Mouse (Mus musculus): ENCODE measurements around the gene Grtp1.

The Grtp1 gene

GRCm38 (mm10) chr8:13200301-13201012 is at the start of gene Grtp1:
Grtp1 (minus strand) TSS chr8:13200620.
- peak; percentile 71 for DNase-seq (ENCODE audit: low spot score)

DNA sequence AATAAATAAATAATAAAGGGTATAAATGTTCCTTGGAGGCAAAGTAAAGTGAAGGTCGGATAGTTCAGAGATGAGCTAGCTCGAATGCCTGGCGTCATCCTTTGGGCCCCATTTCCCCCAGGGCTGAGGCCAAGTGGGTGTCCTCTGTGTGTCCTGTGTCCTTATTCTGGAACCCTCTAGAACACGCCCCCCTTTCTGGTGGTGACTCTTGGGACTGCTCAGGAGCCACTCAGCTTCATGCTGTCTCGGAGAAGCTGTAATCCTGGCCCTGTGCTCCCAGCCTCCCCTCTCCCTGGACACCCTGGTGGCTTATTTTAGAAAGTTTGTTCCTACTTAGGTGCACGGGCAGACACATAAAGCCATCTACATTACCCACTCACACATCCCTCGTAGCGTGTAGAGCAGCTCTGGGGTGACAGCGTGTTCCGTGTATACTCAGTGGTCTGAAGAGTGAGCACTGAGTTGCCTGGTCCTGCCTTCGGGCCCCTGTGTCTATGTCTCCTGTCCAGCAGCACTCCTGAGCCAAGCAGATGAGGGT is 44.0 kb upstream of the Grtp1 start:
- no peak for DNase-seq (ENCODE audit: low spot score)

GRCm38 (mm10) chr8:13242985-13243870 is 42.8 kb upstream of the Grtp1 start:
- peak; percentile 21 for DNase-seq (ENCODE audit: low spot score)

DNA sequence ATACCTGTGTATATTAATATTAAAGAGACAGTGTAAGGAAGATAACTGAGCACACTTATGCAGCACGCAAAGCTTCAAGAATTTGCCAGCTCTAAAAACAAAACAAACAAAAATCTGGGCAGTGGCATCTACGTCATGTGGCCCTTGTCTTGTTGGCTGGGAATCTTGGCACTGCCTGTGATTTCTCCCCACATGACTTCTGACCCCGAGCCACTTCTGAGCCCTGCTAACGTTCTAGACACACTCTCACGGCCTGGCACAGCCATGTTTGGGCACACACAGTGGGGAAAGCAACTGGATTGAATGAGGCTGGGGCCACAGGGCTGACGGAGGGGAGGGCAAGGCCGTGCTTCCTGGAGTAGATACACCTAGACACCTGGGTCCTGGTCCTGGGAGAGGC is 40.3 kb upstream of the Grtp1 start:
- no peak for DNase-seq (ENCODE audit: low spot score)

DNA sequence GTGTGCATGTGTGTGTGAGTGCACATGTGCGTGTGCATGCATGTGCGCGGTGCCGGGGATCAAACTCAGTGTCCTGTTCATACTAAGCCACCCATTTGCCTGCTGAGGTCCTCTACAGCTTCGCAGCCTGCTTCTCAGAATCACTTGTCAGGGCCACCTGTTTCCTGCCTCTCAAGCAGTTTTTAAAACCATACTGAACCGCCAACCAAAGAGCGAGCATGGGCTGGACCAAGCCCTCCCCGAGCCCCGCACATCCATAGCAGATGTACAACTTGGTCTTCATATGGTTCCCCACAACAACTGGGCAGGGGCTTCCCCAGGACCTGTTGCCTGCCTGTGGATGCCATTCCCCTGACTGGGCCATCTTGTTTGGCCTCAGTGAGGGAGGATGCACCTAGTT is 39.6 kb upstream of the Grtp1 start:
- no peak for DNase-seq (ENCODE audit: low spot score)

GRCm38 (mm10) chr8:13234803-13235202 is 34.4 kb upstream of the Grtp1 start:
- no peak for DNase-seq (ENCODE audit: low spot score)

DNA sequence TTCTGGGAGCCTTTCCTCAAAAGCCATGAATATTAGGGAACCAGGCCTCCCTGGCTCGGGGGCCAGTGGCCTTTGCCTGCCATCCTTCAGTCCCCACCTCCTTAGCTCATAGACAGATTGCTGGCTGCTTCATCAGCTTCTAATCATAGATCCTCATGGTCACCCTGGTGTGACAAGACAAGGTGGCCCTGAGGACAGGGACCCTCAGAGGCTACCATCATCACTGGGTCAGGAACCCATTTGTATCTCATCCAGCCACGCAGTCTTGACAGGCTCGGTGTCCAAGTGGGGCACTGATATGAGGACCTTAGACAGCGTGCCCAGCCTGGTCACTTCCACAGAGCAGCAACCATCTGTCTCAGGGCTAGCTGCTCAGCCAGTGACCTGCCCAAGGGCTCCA is 30.1 kb upstream of the Grtp1 start:
- DNase-seq (ENCODE audit: low spot score), result no peak

DNA sequence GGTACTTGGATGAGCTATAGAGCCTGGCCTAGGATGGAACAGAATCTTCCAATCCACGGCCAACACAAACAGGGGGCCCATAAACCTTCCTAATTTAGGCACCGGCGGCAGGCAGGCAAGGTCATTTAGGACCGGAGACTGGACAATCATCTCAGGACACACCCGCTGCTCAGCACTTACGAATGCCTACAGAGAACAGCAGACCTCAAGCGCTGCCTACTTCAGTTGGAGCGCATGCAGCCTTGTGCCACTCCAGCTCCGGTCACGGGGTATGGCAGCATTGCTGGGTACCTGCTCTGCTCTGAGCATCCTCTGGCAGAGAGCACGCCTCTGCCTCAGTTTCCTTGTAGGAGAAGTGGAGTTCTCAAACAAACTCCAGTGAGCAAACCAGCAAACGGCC is 29.4 kb upstream of the Grtp1 start:
- DNase-seq (ENCODE audit: low spot score), result no peak

- DNase-seq (ENCODE audit: low spot score), result no peak
Measured at GRCm38 (mm10) chr8:13228923-13229610, 28.6 kb upstream of the Grtp1 start.

DNA sequence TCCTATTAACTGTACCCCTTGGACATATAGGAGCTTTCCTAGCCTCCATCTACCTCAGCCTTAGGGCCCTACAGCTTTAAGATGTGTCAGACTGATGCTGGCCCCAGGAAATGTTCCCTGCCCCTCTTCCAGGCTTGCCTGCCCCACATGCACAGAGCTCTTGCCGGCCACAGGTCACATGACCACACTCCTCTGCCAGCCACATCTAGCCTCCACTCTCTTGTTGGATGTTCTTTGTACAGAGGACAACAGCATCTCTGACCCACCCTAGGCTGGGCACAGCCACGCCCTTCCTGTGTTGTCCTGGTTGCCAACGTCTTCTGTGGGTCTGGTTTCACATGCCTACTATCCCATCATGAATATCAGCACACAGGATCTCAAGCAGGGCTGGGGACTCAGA is 26.8 kb upstream of the Grtp1 start:
- no peak for DNase-seq (ENCODE audit: low spot score)

- DNase-seq (ENCODE audit: low spot score), result peak; percentile 59
Measured at GRCm38 (mm10) chr8:13226288-13226687, 25.9 kb upstream of the Grtp1 start.

- DNase-seq (ENCODE audit: low spot score), result no peak
Measured at GRCm38 (mm10) chr8:13224426-13224825, 24.0 kb upstream of the Grtp1 start.

DNA sequence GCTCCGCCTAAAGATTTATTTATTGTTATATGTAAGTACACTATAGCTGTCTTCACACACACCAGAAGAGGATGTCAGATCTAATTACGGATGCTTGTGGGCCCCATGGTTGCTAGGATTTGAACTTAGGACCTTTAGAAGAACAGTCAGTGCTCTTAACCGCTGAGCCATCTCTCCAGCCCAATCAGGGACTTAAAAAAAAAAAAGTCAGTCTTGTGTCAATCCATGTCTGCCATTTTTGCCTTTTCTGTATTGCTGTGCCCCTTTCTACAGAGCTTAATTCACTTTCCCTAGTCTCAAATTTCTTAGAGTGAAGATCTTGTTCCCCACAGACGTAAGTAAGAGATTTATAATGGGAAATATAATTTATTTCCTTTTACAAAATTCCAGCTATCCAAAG is 18.0 kb upstream of the Grtp1 start:
- no peak for DNase-seq (ENCODE audit: low spot score)

DNA sequence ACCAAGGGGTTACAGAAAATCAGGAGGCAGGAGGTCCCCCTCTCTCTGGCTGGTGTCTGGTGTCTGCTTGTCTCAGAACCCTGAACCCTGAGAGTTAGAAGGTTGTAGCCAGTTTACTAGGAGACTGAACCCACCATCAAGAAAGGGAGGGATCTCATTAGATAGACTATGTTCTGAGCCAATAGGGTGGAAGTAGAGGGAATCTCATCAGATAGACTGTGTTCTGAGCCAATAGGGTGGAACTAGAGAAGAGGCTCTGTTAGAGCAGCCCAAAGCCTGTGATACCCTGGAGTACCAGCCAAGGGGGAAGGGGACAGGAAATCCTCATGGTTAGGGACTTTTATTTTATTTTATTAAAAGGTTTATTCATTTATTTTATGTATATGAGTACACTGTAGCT is 17.6 kb upstream of the Grtp1 start:
- DNase-seq (ENCODE audit: low spot score), result no peak

GRCm38 (mm10) chr8:13217093-13217492 is 16.7 kb upstream of the Grtp1 start:
- DNase-seq (ENCODE audit: low spot score), result no peak

DNA sequence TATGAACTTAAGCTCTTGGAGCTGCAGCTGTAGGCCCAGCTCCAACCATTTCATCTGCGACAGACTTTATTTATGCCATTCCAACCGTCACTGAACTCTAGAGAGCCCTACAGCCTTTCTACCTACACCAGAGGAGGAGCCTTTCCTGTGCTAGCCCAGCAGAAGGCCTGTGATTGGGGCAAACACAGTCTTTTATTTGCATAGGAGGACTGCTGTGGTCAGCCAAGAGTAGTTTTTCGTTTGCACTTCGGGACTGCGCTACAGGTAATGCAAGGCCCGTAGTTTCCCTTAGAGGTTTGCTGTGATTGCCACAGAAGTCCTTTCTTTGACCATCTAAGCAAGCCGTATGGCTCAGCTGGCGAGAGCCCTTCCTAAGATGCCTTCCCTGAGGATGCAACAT is 16.0 kb upstream of the Grtp1 start:
- no peak for DNase-seq (ENCODE audit: low spot score)

GRCm38 (mm10) chr8:13213479-13214268 is 13.3 kb upstream of the Grtp1 start:
- DNase-seq (ENCODE audit: low spot score), result peak; percentile 90

GRCm38 (mm10) chr8:13209770-13210169 is 9.3 kb upstream of the Grtp1 start:
- DNase-seq (ENCODE audit: low spot score), result no peak

DNA sequence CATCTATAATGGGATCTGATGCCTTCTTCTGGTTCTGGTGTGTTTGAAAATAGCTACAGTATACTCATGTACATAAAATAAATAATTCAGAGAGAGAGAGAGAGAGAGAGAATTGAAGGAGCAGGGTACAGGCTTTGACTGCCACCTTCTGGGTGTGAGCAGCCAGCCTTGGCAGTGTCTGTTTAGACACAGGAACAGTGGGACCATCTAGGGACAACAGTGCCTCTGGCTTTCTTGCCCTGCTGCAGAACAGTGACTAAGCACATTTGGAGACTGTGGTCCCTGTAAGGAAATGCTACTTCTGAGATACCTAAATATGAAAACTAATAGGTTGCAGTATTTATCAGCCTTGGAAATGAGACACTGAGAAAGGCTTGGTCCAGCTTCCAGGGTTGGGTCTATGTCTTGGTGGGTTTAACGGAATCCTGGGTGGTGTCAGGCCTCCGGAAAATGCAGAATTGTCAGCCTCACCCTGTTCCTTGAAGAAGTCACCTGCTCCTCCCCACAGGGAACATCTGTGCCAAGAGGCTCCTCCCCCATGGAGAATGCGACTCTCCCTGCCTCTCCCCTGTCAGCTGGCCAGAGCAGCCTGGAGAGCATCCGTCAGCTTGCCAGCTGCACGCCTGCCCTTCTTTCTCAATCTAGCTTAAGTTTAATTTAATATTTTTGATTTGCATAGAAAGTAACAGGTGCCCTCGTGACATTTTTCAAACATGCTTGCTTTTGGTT is 8.4 kb upstream of the Grtp1 start:
- DNase-seq (ENCODE audit: low spot score), result no peak

DNA sequence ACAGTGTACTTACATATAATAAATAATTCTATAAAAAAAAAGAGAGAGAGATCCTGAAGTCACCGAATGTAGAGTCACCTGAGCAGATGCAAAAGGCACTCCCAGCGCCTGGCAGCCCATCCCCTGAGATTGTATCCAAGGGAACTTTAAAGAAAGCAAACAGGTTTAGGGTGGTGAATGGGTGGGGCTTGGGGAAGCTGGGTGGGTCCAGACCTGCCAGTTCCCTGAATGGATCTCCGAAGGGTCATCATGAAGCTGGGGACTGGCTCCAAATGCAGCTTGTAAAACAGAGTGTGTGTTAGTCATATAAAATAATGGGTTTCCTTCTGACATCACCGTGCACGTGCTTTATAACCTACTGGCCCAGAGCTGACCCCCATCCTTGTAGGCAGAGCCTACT is 5.9 kb upstream of the Grtp1 start:
- no peak for DNase-seq (ENCODE audit: low spot score)

DNA sequence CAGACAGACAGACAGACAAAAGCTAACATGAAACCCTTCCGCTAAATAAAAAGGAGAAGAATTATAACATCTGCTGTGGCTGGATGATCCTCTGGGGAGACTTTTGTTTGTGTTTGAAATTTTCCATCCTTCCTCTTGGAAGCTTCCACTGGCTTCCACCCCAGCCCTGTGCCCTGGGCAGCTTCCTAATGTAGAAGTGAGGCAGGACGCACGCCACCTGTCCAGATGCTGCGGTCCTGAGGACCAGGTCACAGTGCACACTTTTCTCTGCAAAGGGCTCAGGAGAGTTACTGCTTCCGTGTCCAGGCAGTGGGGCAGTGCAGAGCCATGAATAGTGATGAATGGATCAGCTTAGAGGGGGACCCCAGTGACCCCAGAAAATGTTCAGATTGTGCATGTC is 4.9 kb upstream of the Grtp1 start:
- no peak for DNase-seq (ENCODE audit: low spot score)

Data from retina, embryonic 14.5 days (tissue).